Mouse (Mus musculus) MEL (cell line): ENCODE measurements around the gene Zyx.

ENCODE experiments used
- CTCF ChIP-seq, 3 experiments: IDR thresholded peaks in 2 of 3; conservative IDR thresholded peaks in 1 of 3; 2 replicates each; pipeline ENCODE4 v1.5.1; 2011 to 2012; ENCODE audit warnings: low read length in 3 of 3, low read depth in 2 of 3, mild to moderate bottlenecking in 2 of 3, improper control_type of control experiment in 1 of 3, inconsistent platforms in 1 of 3, mixed read lengths in 1 of 3, moderate library complexity in 1 of 3; ENCODE audit not compliant: control insufficient read depth in 1 of 3, insufficient read depth in 1 of 3, poor library complexity in 1 of 3, severe bottlenecking in 1 of 3
- EP300 ChIP-seq, 2 experiments: IDR thresholded peaks; 2 replicates each; pipeline ENCODE4 v1.6.1; 2011; ENCODE audit warnings: improper control_type of control experiment in 2 of 2, low read length in 2 of 2, low read depth in 1 of 2, mild to moderate bottlenecking in 1 of 2
- GATA1 ChIP-seq: IDR thresholded peaks from 2 replicates; pipeline ENCODE4 v1.6.1; 2011; ENCODE audit warnings: low read depth, low read length, improper control_type of control experiment
- TAL1 ChIP-seq: IDR thresholded peaks from 2 replicates; pipeline ENCODE4 v1.6.1; 2012; ENCODE audit warnings: mild to moderate bottlenecking, inconsistent platforms, low read length, moderate library complexity, mixed read lengths

DNA sequence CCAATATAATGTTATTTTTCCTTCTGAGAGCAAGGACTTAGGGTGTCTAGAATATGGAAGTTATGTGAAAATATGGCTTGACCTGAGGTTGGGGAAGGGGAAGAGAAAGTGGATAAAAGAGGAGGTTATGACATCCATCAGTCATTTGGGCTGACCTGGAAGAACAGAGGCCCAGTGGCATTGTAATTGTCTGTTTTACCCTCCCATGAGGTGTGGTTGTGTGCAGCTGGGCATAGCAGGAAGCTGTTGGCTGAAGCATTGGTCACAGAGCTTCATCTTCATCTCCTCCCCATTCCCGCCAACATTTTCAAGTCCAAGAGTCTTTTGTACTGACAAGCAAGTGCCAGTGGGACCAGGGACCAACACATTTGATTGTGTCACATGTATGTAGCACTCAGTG lies 5.2 kb upstream of the Zyx start:
- TF ChIP-seq CTCF (IDR thresholded peaks at IDR 0.05 in 2 of 3, conservative IDR thresholded peaks at IDR 0.05 in 1 of 3; ENCODE audit: control insufficient read depth in 1 of 3, insufficient read depth in 1 of 3, low read depth in 2 of 3, low read length in 3 of 3, poor library complexity in 1 of 3, severe bottlenecking in 1 of 3) (no peak), GATA1 (no peak), EP300 (IDR thresholded peaks at IDR 0.05; ENCODE audit: low read depth in 1 of 2, low read length in 2 of 2) (no peak), TAL1 (no peak)
